Mouse (Mus musculus) liver, embryonic 14.5 days (tissue): ENCODE measurements at regions not wholly inside any gene's neighbourhood (a gene's known extent, or its start where the extent isn't known, plus 50 kb on each side); places are given as distances from the start of the nearest gene placed in this dataset.
"Not testable (repeated sequence)": the region's sequence is repeated elsewhere in the genome, so short reads cannot be mapped to it uniquely, and the experiment has no call there.

Source experiments
- ATAC-seq: fragments of 200-750 bp; cut with Nextera tagmentation; 2 replicates; pipeline ENCODE4 v1.8.0; 2017; ENCODE audit warnings: moderate number of reproducible peaks, mild to moderate bottlenecking, moderate library complexity; ENCODE audit not compliant: insufficient read depth
- DNase-seq, 3 experiments: peaks; one replicate each; pipeline ENCODE4 v3.0.0-alpha.2; 2012 to 2013; ENCODE audit warnings: low read depth in 3 of 3, low spot score in 3 of 3
- H3K27ac ChIP-seq: fragments of 300-500 bp; sonication (generic); 2 replicates; pipeline ENCODE4 v1.5.1; 2014; ENCODE audit warnings: moderate library complexity, mild to moderate bottlenecking, control low read depth, inconsistent platforms
- H3K27me3 ChIP-seq: fragments of 300-500 bp; sonication (generic); 2 replicates; pipeline ENCODE4 v1.6.1; 2014; ENCODE audit warnings: mild to moderate bottlenecking, low read length, moderate library complexity; ENCODE audit not compliant: control insufficient read depth, insufficient read depth
- H3K36me3 ChIP-seq: fragments of 300-500 bp; sonication (generic); replicated peaks from 2 replicates; pipeline ENCODE4 v1.6.1; 2014; ENCODE audit warnings: low read depth; ENCODE audit not compliant: control insufficient read depth, insufficient read depth
- H3K4me1 ChIP-seq, 2 experiments: fragments of 200-500 bp in 1 of 2; fragments of 300-500 bp in 1 of 2; sonication (generic) in 1 of 2; replicated peaks; 2 replicates each; pipeline ENCODE4 v1.6.1; 2012 to 2014; ENCODE audit warnings: antibody characterized with exemption in 1 of 2, inconsistent platforms in 1 of 2, low read length in 1 of 2; ENCODE audit not compliant: control insufficient read depth in 2 of 2, insufficient read depth in 2 of 2
- H3K4me2 ChIP-seq: fragments of 300-500 bp; sonication (generic); 2 replicates; pipeline ENCODE4 v1.6.1; 2014; ENCODE audit warnings: low read depth, mild to moderate bottlenecking, control low read depth, moderate library complexity
- H3K4me3 ChIP-seq, 2 experiments: fragments of 200-500 bp in 1 of 2; fragments of 300-500 bp in 1 of 2; sonication (generic) in 1 of 2; 2 replicates each; pipeline ENCODE4 v1.5.1; 2012 to 2014; ENCODE audit warnings: low read depth in 2 of 2, low read length in 2 of 2, mild to moderate bottlenecking in 2 of 2, control low read depth in 1 of 2, inconsistent platforms in 1 of 2, moderate library complexity in 1 of 2; ENCODE audit not compliant: insufficient read depth in 1 of 2
- H3K9ac ChIP-seq: fragments of 300-500 bp; sonication (generic); replicated peaks from 2 replicates; pipeline ENCODE4 v1.6.1; 2014; ENCODE audit warnings: mild to moderate bottlenecking, control low read depth, moderate library complexity
- H3K9me3 ChIP-seq: fragments of 300-500 bp; sonication (generic); 2 replicates; pipeline ENCODE4 v1.6.1; 2016; ENCODE audit warnings: low read length, mixed read lengths; ENCODE audit not compliant: control insufficient read depth
- CTCF ChIP-seq: IDR thresholded peaks from 2 replicates; pipeline ENCODE4 v1.5.1; 2016; ENCODE audit warnings: antibody characterized with exemption, low read depth, control low read depth
- EP300 ChIP-seq: IDR thresholded peaks from 2 replicates; pipeline ENCODE4 v1.6.1; 2016; ENCODE audit warnings: antibody characterized with exemption, low read depth
- WGBS: fragments of 180-500 bp; shearing (Covaris S2); extraction: QIAGEN DNeasy Blood & Tissue Kit; methylation state at CpG from one replicate; pipeline ENCODE4 v1.1.7; 2014; ENCODE audit not compliant: insufficient replicate concordance; 5-methylcytosine and 5-hydroxymethylcytosine counted together

- no peaks in the 10 kb centered on the region for H3K27me3 ChIP-seq
- H3K27ac ChIP-seq: no peak overlapping the region
- no peak overlapping the region for H3K9ac ChIP-seq
- no peaks in the 10 kb centered on the region for H3K4me1 ChIP-seq
- no peaks in the 10 kb centered on the region for H3K36me3 ChIP-seq
- ATAC-seq: no peak
- WGBS: 71% methylated on average over 13 of the region's 13 CpGs
- no peak for TF ChIP-seq EP300
- no peak for TF ChIP-seq CTCF
- H3K4me2 ChIP-seq: no peak overlapping the region
- DNase-seq: no peak
- H3K4me3 ChIP-seq: no peak overlapping the region
- H3K9me3 ChIP-seq: no peaks in the 10 kb centered on the region
Observed at GRCm38 (mm10) chr4:22188141-22189006, 169.0 kb upstream of the Fbxl4 start.

- Histone ChIP-seq H3K4me2 (no peak overlapping the region), H3K9me3 (no peaks in the 10 kb centered on the region), H3K27me3 (no peaks in the 10 kb centered on the region), H3K27ac (no peak overlapping the region), H3K4me3 (no peak overlapping the region), H3K4me1 (no peaks in the 10 kb centered on the region), H3K36me3 (no peaks in the 10 kb centered on the region), H3K9ac (no peak overlapping the region)
- no peak for ATAC-seq
- WGBS: 54% methylated on average over 3 of the region's 3 CpGs
- TF ChIP-seq CTCF (no peak), EP300 (no peak)
- no peak for DNase-seq
Observed at GRCm38 (mm10) chr4:22196501-22196900, 160.8 kb upstream of the Fbxl4 start.

- Histone ChIP-seq H3K27ac (no peak overlapping the region), H3K4me2 (no peak overlapping the region), H3K9ac (no peak overlapping the region), H3K4me1 (no peaks in the 10 kb centered on the region), H3K4me3 (no peak overlapping the region), H3K27me3 (no peaks in the 10 kb centered on the region), H3K36me3 (no peaks in the 10 kb centered on the region), H3K9me3 (no peaks in the 10 kb centered on the region)
- TF ChIP-seq EP300 (no peak), CTCF (no peak)
- DNase-seq (no peak), ATAC-seq (no peak)
- WGBS: 51% methylated on average over 5 of the region's 5 CpGs
Observed at GRCm38 (mm10) chr4:22208531-22208930, 148.8 kb upstream of the Fbxl4 start.

- ATAC-seq: no peak
- H3K4me1 ChIP-seq: no peaks in the 10 kb centered on the region
- no peak overlapping the region for H3K4me3 ChIP-seq
- H3K27me3 ChIP-seq: no peaks in the 10 kb centered on the region
- TF ChIP-seq CTCF (no peak), EP300 (no peak)
- no peak overlapping the region for H3K9ac ChIP-seq
- H3K4me2 ChIP-seq: no peak overlapping the region
- WGBS: 64% methylated on average over 3 of the region's 3 CpGs
- DNase-seq: no peak
- no peaks in the 10 kb centered on the region for H3K36me3 ChIP-seq
- H3K9me3 ChIP-seq: no peaks in the 10 kb centered on the region
- no peak overlapping the region for H3K27ac ChIP-seq
Observed at GRCm38 (mm10) chr4:22237640-22238039, 119.7 kb upstream of the Fbxl4 start.

- DNase-seq, H3K4me2 ChIP-seq, H3K9ac ChIP-seq, H3K27me3 ChIP-seq, H3K27ac ChIP-seq, H3K4me1 ChIP-seq, H3K9me3 ChIP-seq, H3K4me3 ChIP-seq, ATAC-seq, H3K36me3 ChIP-seq: not testable (repeated sequence)
- 27% methylated on average over 1 of the region's 1 CpGs for WGBS
Observed at GRCm38 (mm10) chr4:22250276-22250675, 107.1 kb upstream of the Fbxl4 start.
